Mouse (Mus musculus) C2C12 (cell line): ENCODE data around the gene Camta1.

ENCODE experiments used
- CTCF ChIP-seq: IDR thresholded peaks from one replicate; pipeline ENCODE4 v1.5.1; 2011; ENCODE audit not compliant: control insufficient read depth, insufficient read depth, insufficient read length
- FOSL1 ChIP-seq: IDR thresholded peaks from one replicate; pipeline ENCODE4 v1.8.0; 2011; ENCODE audit warnings: mild to moderate bottlenecking, low read length; ENCODE audit not compliant: poor library complexity, insufficient read depth, severe bottlenecking
- USF1 ChIP-seq: IDR thresholded peaks from one replicate; pipeline ENCODE4 v1.6.1; 2011; ENCODE audit warnings: low read depth, mild to moderate bottlenecking, control low read depth, moderate library complexity

GRCm38 (mm10) chr4:151041506-151041905, 820.2 kb downstream of the Camta1 start:
- TF ChIP-seq CTCF, result no peak
- no peak for TF ChIP-seq USF1
- TF ChIP-seq FOSL1, result no peak
